Mouse (Mus musculus) urinary bladder, postnatal 0 days (tissue): ENCODE data around the gene Slc26a5. TPM values are rescaled to one million over a fixed set of nuclear protein-coding genes. Genes with fewer than 3 reads are reported as not detected.

ENCODE experiments used
- polyA plus RNA-seq: library from polyadenylated mRNA; unstranded; fragments of >200 nt; fragmentation: Nextera tagmentation; extraction: Ambion mirVana; gene quantifications from 2 replicates; pipeline ENCODE4 v1.2.1, GENCODE M21; 2015

The Slc26a5 gene
- 0.05 and 0.10 TPM in 2 replicates for polyA plus RNA-seq

GRCm38 (mm10) chr5:21865346-21866107 lies at the start of gene Slc26a5:
Gene Slc26a5 (minus strand): TSS chr5:21865604.

DNA sequence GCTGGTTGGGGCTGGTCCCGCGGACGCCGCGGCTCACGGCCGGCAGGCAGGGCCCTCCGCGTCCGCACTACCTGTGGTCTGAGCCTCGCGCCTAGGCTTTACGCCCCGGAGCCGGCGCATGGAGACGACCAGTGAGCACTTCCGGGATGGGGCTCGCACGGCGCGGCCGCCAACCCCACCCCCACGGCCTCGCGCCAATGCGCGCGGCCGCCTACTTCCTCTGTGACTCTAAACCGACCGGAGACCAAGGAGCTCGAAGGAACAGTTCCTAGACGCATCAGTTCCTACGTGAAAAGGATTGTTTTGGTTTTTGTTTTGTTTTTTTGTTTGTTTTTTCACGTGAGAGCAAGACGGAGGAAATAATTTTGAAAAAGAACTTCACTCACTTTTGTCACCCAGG lies 80.4 kb downstream of the Slc26a5 start, which contains the start of the genes Dnajc2 and Psmc2:
TSS of gene Dnajc2 (minus strand) at position 199 of the 400 bp plus-strand sequence.
TSS of gene Psmc2 (plus strand) at position 231 of the 400 bp plus-strand sequence.

Other genes starting within 250 kb of the Slc26a5 start
- gene Fbxl13, start 220.0 kb downstream of the Slc26a5 start, polyA plus RNA-seq = 0.25 and 0.36 TPM in 2 replicates
- gene Armc10, start 219.8 kb downstream of the Slc26a5 start, polyA plus RNA-seq = 11.4 and 13.4 TPM in 2 replicates
- 1.0 and 1.3 TPM in 2 replicates for gene Napepld, start 164.2 kb downstream of the Slc26a5 start, polyA plus RNA-seq
- 63.7 and 66.6 TPM in 2 replicates for gene Pmpcb, start 128.5 kb downstream of the Slc26a5 start, polyA plus RNA-seq
- gene Dnajc2, start 80.4 kb downstream of the Slc26a5 start, polyA plus RNA-seq = 33.0 and 36.5 TPM in 2 replicates
- 133 and 134 TPM in 2 replicates for gene Psmc2, start 80.3 kb downstream of the Slc26a5 start, polyA plus RNA-seq